Mouse (Mus musculus) liver, postnatal 0 days (tissue): ENCODE data around the gene Hcar2.

Experiments
- CTCF ChIP-seq: sonication (generic); IDR thresholded peaks from 2 replicates; pipeline ENCODE4 v1.5.1; 2016; ENCODE audit warnings: antibody characterized with exemption, low read depth
- EP300 ChIP-seq: IDR thresholded peaks from 2 replicates; pipeline ENCODE4 v1.6.1; 2016; ENCODE audit warnings: antibody characterized with exemption, low read depth, mild to moderate bottlenecking

DNA sequence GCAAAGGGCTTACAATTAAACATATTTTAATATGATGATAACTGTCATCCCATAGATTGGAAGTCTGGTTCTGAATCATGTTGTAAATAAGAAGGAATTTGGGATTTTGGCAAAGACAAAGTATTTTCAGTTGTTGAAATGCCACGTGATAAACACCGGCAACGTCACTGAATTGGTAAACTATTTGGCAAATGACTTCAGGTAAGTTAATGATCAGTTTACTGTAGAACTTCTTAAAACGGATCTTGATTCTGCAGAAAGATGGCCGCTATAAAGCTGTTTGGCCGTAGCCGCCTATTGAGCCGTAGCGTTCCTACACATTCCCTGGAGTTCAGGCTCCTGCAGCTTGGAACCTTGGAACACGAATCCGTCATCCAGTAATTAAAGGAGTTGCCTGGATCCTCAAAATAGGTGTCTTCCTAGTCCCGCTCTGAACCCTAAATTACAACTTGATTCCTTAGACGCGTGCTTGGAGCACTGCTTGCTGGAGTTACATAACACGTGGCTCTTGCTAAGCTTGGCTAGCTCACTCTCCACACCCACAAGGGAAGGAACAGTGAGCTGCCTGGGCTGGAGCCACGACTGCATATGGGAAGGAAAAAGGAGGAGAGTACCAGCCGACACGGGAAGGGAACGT, 46.2 kb downstream of the Hcar2 start:
- TF ChIP-seq CTCF (no peak), EP300 (no peak)
